Mouse (Mus musculus) liver, postnatal 0 days (tissue): ENCODE results near the gene Cdk17. TPM values are rescaled to one million over a fixed set of nuclear protein-coding genes. Genes with fewer than 3 reads are reported as not detected.
A peak's percentile ranks its signal among the peaks of the same experiment; 100 is the strongest.

Experiments used
- ATAC-seq: fragments of 200-750 bp; cut with Nextera tagmentation; 2 replicates; pipeline ENCODE4 v1.8.0; 2017; ENCODE audit warnings: mild to moderate bottlenecking, moderate library complexity
- DNase-seq: peaks from one replicate; pipeline ENCODE4 v3.0.0-alpha.2; 2016
- H3K27ac ChIP-seq: fragments of 300-500 bp; sonication (generic); 2 replicates; pipeline ENCODE4 v1.5.1; 2014; ENCODE audit warnings: antibody characterized with exemption, moderate library complexity, mild to moderate bottlenecking, low read depth
- H3K27me3 ChIP-seq: fragments of 300-500 bp; sonication (generic); 2 replicates; pipeline ENCODE4 v1.6.1; 2014; ENCODE audit warnings: low read length, control low read depth, mixed read lengths; ENCODE audit not compliant: insufficient read depth
- H3K36me3 ChIP-seq: fragments of 300-500 bp; sonication (generic); replicated peaks from 2 replicates; pipeline ENCODE4 v1.6.1; 2014; ENCODE audit warnings: mild to moderate bottlenecking, control low read depth, low read length, moderate library complexity, mixed read lengths; ENCODE audit not compliant: insufficient read depth
- H3K4me1 ChIP-seq: fragments of 300-500 bp; sonication (generic); 2 replicates; pipeline ENCODE4 v1.6.1; 2014; ENCODE audit warnings: antibody characterized with exemption, mild to moderate bottlenecking, control low read depth; ENCODE audit not compliant: insufficient read depth
- H3K4me2 ChIP-seq: fragments of 300-500 bp; sonication (generic); 2 replicates; pipeline ENCODE4 v1.6.1; 2014; ENCODE audit warnings: low read depth, mild to moderate bottlenecking, low read length, moderate library complexity, mixed read lengths
- H3K4me3 ChIP-seq: fragments of 300-500 bp; sonication (generic); 2 replicates; pipeline ENCODE4 v1.5.1; 2014; ENCODE audit warnings: low read depth, low read length
- H3K9ac ChIP-seq: fragments of 300-500 bp; sonication (generic); replicated peaks from 2 replicates; pipeline ENCODE4 v1.6.1; 2014; ENCODE audit warnings: mild to moderate bottlenecking, moderate library complexity
- H3K9me3 ChIP-seq: fragments of 300-500 bp; sonication (generic); 2 replicates; pipeline ENCODE4 v1.6.1; 2016; ENCODE audit warnings: mild to moderate bottlenecking, control low read depth, low read length, mixed read lengths
- CTCF ChIP-seq: sonication (generic); IDR thresholded peaks from 2 replicates; pipeline ENCODE4 v1.5.1; 2016; ENCODE audit warnings: antibody characterized with exemption, low read depth
- EP300 ChIP-seq: IDR thresholded peaks from 2 replicates; pipeline ENCODE4 v1.6.1; 2016; ENCODE audit warnings: antibody characterized with exemption, low read depth, mild to moderate bottlenecking
- WGBS: fragments of 180-500 bp; shearing (Covaris S2); extraction: QIAGEN DNeasy Blood & Tissue Kit; methylation state at CpG from one replicate; pipeline ENCODE4 v1.1.7; 2014; ENCODE audit not compliant: insufficient replicate concordance; 5-methylcytosine and 5-hydroxymethylcytosine counted together
- polyA plus RNA-seq: library from polyadenylated mRNA; unstranded; fragments of >200 nt; fragmentation: Nextera tagmentation; extraction: Ambion mirVana; gene quantifications from 2 replicates; pipeline ENCODE4 v1.2.1, GENCODE M21; 2015

Cdk17 gene
- polyA plus RNA-seq, 1 experiment from 2014 or later: 7.4 TPM

GRCm38 (mm10) chr10:93188440-93188999, 27.8 kb downstream of the Cdk17 start:
- Histone ChIP-seq H3K9me3 (no peaks in the 10 kb centered on the region), H3K4me1 (peaks cover 35% of the 10 kb centered on the region), H3K4me3 (no peak overlapping the region), H3K4me2 (no peak overlapping the region), H3K27ac (peak overlapping the region; percentile 57; the same call in 1 of the 2 replicates), H3K36me3 (peaks cover 5% of the 10 kb centered on the region), H3K9ac (no peak overlapping the region), H3K27me3 (no peaks in the 10 kb centered on the region)
- TF ChIP-seq EP300: no peak
- TF ChIP-seq CTCF: no peak
- ATAC-seq: no peak
- DNase-seq: no peak
- WGBS: 65% methylated on average over 10 of the region's 10 CpGs

- peak; percentile 45; the same call in 1 of the 2 replicates for ATAC-seq
- Histone ChIP-seq H3K4me1 (peaks cover 31% of the 10 kb centered on the region), H3K4me3 (no peak overlapping the region), H3K4me2 (peak overlapping the region; percentile 43), H3K27ac (peak overlapping the region; percentile 71), H3K9me3 (no peaks in the 10 kb centered on the region), H3K9ac (peak overlapping the region; percentile 30; the same call in 1 of the 2 replicates), H3K27me3 (no peaks in the 10 kb centered on the region), H3K36me3 (peaks cover 5% of the 10 kb centered on the region)
- DNase-seq: peak; percentile 23
- 29% methylated on average over 8 of the region's 8 CpGs for WGBS
- no peak for TF ChIP-seq EP300
- TF ChIP-seq CTCF: no peak
These were observed 30.0 kb downstream of the Cdk17 start for GRCm38 (mm10) chr10:93190475-93191262.

GRCm38 (mm10) chr10:93197092-93197491, 36.4 kb downstream of the Cdk17 start:
- 96% methylated on average over 6 of the region's 6 CpGs for WGBS
- ATAC-seq: no peak
- H3K9ac ChIP-seq: no peak overlapping the region

DNA sequence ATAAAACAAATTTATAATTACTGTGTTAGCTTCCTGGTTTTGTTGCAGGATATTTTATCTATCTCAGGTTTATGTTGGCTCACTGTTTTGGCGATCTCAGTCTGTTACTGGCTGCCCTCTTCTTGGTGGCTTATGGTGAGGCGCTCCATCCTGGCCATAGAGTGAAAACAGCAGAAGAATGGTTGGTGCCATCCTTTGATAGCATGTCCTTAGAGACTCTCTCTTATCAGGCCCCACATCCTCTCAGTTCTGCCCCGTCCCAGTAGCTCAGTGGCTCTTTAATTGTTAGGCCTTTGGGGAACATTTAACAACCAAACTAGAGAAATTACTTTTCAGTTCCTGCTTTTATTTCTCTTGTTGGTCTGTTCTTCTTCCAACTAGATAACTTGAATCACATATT, 38.3 kb downstream of the Cdk17 start:
- no peak overlapping the region for H3K9ac ChIP-seq
- WGBS: 66% methylated on average over 3 of the region's 3 CpGs
- no peaks in the 10 kb centered on the region for H3K9me3 ChIP-seq
- no peak overlapping the region for H3K4me3 ChIP-seq
- H3K4me1 ChIP-seq: peaks cover 11% of the 10 kb centered on the region
- TF ChIP-seq CTCF (no peak), EP300 (no peak)
- H3K27me3 ChIP-seq: no peaks in the 10 kb centered on the region
- H3K4me2 ChIP-seq: no peak overlapping the region
- ATAC-seq (no peak), DNase-seq (no peak)
- 0 out of 2 replicates have a peak, but pooled peaks cover 4% of the 10 kb centered on the region for H3K36me3 ChIP-seq
- H3K27ac ChIP-seq: no peak overlapping the region

More at GRCm38 (mm10) chr10:93197092-93197491, 36.4 kb downstream of the Cdk17 start:
- no peak for TF ChIP-seq EP300
- TF ChIP-seq CTCF: no peak
- H3K4me2 ChIP-seq: no peak overlapping the region
- no peaks in the 10 kb centered on the region for H3K27me3 ChIP-seq
- H3K4me1 ChIP-seq: peaks cover 8% of the 10 kb centered on the region
- no peak for DNase-seq
- H3K4me3 ChIP-seq: no peak overlapping the region
- H3K36me3 ChIP-seq: 0 out of 2 replicates have a peak, but pooled peaks cover 4% of the 10 kb centered on the region
- no peaks in the 10 kb centered on the region for H3K9me3 ChIP-seq
- no peak overlapping the region for H3K27ac ChIP-seq

- ATAC-seq (peak; percentile 59; the same call in 1 of the 2 replicates), DNase-seq (no peak)
- 82% methylated on average over 6 of the region's 6 CpGs for WGBS
- H3K9ac ChIP-seq: no peak overlapping the region
- H3K4me1 ChIP-seq: peaks cover 8% of the 10 kb centered on the region
- H3K9me3 ChIP-seq: no peaks in the 10 kb centered on the region
- TF ChIP-seq EP300: no peak
- TF ChIP-seq CTCF: no peak
- no peak overlapping the region for H3K4me2 ChIP-seq
- peak overlapping the region; percentile 39; the same call in 1 of the 2 replicates for H3K27ac ChIP-seq
- no peak overlapping the region for H3K4me3 ChIP-seq
- H3K27me3 ChIP-seq: no peaks in the 10 kb centered on the region
- 0 out of 2 replicates have a peak, but pooled peaks cover 4% of the 10 kb centered on the region for H3K36me3 ChIP-seq
These were observed 41.3 kb downstream of the Cdk17 start for GRCm38 (mm10) chr10:93201846-93202458.

GRCm38 (mm10) chr10:93205287-93205956, 44.7 kb downstream of the Cdk17 start:
- TF ChIP-seq EP300 (no peak), CTCF (no peak)
- DNase-seq (no peak), ATAC-seq (no peak)
- Histone ChIP-seq H3K4me1 (peaks cover 11% of the 10 kb centered on the region), H3K27ac (no peak overlapping the region), H3K9ac (no peak overlapping the region), H3K36me3 (0 out of 2 replicates have a peak, but pooled peaks cover under 1% of the 10 kb centered on the region), H3K27me3 (no peaks in the 10 kb centered on the region), H3K9me3 (no peaks in the 10 kb centered on the region), H3K4me2 (no peak overlapping the region), H3K4me3 (no peak overlapping the region)
- 87% methylated on average over 4 of the region's 4 CpGs for WGBS
